Mouse (Mus musculus) cortical plate, adult 2 months (tissue): ENCODE results near the gene Foxn3. TPM values are rescaled to one million over a fixed set of nuclear protein-coding genes. Genes with fewer than 3 reads are reported as not detected.

Source experiments
- H3K27ac ChIP-seq: fragments of 200-500 bp; 2 replicates; pipeline ENCODE4 v1.5.1; 2012; ENCODE audit warnings: low read length, control low read depth, inconsistent platforms; ENCODE audit not compliant: insufficient read depth
- H3K4me1 ChIP-seq: fragments of 200-500 bp; 2 replicates; pipeline ENCODE4 v1.6.1; 2011; ENCODE audit warnings: low read length; ENCODE audit not compliant: control insufficient read depth, insufficient read depth
- H3K4me3 ChIP-seq: fragments of 200-500 bp; 2 replicates; pipeline ENCODE4 v1.5.1; 2011; ENCODE audit warnings: mild to moderate bottlenecking, low read length, control low read depth; ENCODE audit not compliant: insufficient read depth
- CTCF ChIP-seq: fragments of 200-500 bp; IDR thresholded peaks from 2 replicates; pipeline ENCODE4 v1.5.1; 2011; ENCODE audit warnings: mild to moderate bottlenecking, control low read depth, low read length; ENCODE audit not compliant: insufficient read depth; ENCODE audit errors: extremely low read depth
- POLR2A ChIP-seq: fragments of 200-500 bp; IDR thresholded peaks from 2 replicates; pipeline ENCODE4 v1.6.1; 2011; ENCODE audit warnings: mild to moderate bottlenecking, low read length, control low read depth; ENCODE audit not compliant: insufficient read depth; ENCODE audit errors: extremely low read depth
- polyA plus RNA-seq: library from polyadenylated mRNA; depleted of rRNA; stranded (reverse); fragments of >200 nt; gene quantifications from 2 replicates; pipeline ENCODE4 v1.2.3, GENCODE M21; 2012

Gene Foxn3
- polyA plus RNA-seq, 1 experiment: 24.9 TPM

GRCm38 (mm10) chr12:99529687-99530411 lies 33.5 kb downstream of the Foxn3 start:
- H3K27ac ChIP-seq: no peak overlapping the region
- no peaks in the 10 kb centered on the region for H3K4me1 ChIP-seq
- H3K4me3 ChIP-seq: no peak overlapping the region
- TF ChIP-seq POLR2A (no peak), CTCF (no peak)

GRCm38 (mm10) chr12:99528958-99529357 lies 34.4 kb downstream of the Foxn3 start:
- no peak for TF ChIP-seq POLR2A
- no peak for TF ChIP-seq CTCF
- Histone ChIP-seq H3K4me3 (no peak overlapping the region), H3K4me1 (no peaks in the 10 kb centered on the region), H3K27ac (no peak overlapping the region)

GRCm38 (mm10) chr12:99527452-99527851 lies 35.9 kb downstream of the Foxn3 start:
- Histone ChIP-seq H3K4me3 (no peak overlapping the region), H3K4me1 (no peaks in the 10 kb centered on the region), H3K27ac (no peak overlapping the region)
- TF ChIP-seq POLR2A (no peak), CTCF (no peak)

GRCm38 (mm10) chr12:99526571-99527140 lies 36.7 kb downstream of the Foxn3 start:
- TF ChIP-seq POLR2A (no peak), CTCF (no peak)
- H3K4me1 ChIP-seq: no peaks in the 10 kb centered on the region
- H3K4me3 ChIP-seq: no peak overlapping the region
- H3K27ac ChIP-seq: no peak overlapping the region

- no peak for TF ChIP-seq CTCF
- TF ChIP-seq POLR2A: no peak
- Histone ChIP-seq H3K4me3 (no peak overlapping the region), H3K4me1 (no peaks in the 10 kb centered on the region), H3K27ac (no peak overlapping the region)
Measured at GRCm38 (mm10) chr12:99522882-99523281, 40.5 kb downstream of the Foxn3 start.

- Histone ChIP-seq H3K27ac (no peak overlapping the region), H3K4me3 (no peak overlapping the region), H3K4me1 (no peaks in the 10 kb centered on the region)
- TF ChIP-seq CTCF (no peak), POLR2A (no peak)
Measured at GRCm38 (mm10) chr12:99519862-99520261, 43.5 kb downstream of the Foxn3 start.

GRCm38 (mm10) chr12:99519191-99519614 lies 44.2 kb downstream of the Foxn3 start:
- no peaks in the 10 kb centered on the region for H3K4me1 ChIP-seq
- TF ChIP-seq POLR2A (no peak), CTCF (no peak)
- no peak overlapping the region for H3K27ac ChIP-seq
- no peak overlapping the region for H3K4me3 ChIP-seq

GRCm38 (mm10) chr12:99518640-99519039 lies 44.7 kb downstream of the Foxn3 start:
- no peak overlapping the region for H3K4me3 ChIP-seq
- TF ChIP-seq CTCF (no peak), POLR2A (no peak)
- no peak overlapping the region for H3K27ac ChIP-seq
- no peaks in the 10 kb centered on the region for H3K4me1 ChIP-seq

- Histone ChIP-seq H3K4me3 (no peak overlapping the region), H3K4me1 (no peaks in the 10 kb centered on the region), H3K27ac (no peak overlapping the region)
- TF ChIP-seq CTCF (no peak), POLR2A (no peak)
Measured at GRCm38 (mm10) chr12:99518126-99518525, 45.3 kb downstream of the Foxn3 start.

- TF ChIP-seq CTCF (no peak), POLR2A (no peak)
- Histone ChIP-seq H3K4me3 (no peak overlapping the region), H3K4me1 (no peaks in the 10 kb centered on the region), H3K27ac (no peak overlapping the region)
Measured at GRCm38 (mm10) chr12:99517296-99517695, 46.1 kb downstream of the Foxn3 start.

GRCm38 (mm10) chr12:99515481-99515880 lies 47.9 kb downstream of the Foxn3 start:
- no peaks in the 10 kb centered on the region for H3K4me1 ChIP-seq
- TF ChIP-seq CTCF (no peak), POLR2A (no peak)
- H3K4me3 ChIP-seq: no peak overlapping the region
- H3K27ac ChIP-seq: no peak overlapping the region
